ENCODE assay signal across 8 mouse cellular contexts in the genomic region with DNA sequence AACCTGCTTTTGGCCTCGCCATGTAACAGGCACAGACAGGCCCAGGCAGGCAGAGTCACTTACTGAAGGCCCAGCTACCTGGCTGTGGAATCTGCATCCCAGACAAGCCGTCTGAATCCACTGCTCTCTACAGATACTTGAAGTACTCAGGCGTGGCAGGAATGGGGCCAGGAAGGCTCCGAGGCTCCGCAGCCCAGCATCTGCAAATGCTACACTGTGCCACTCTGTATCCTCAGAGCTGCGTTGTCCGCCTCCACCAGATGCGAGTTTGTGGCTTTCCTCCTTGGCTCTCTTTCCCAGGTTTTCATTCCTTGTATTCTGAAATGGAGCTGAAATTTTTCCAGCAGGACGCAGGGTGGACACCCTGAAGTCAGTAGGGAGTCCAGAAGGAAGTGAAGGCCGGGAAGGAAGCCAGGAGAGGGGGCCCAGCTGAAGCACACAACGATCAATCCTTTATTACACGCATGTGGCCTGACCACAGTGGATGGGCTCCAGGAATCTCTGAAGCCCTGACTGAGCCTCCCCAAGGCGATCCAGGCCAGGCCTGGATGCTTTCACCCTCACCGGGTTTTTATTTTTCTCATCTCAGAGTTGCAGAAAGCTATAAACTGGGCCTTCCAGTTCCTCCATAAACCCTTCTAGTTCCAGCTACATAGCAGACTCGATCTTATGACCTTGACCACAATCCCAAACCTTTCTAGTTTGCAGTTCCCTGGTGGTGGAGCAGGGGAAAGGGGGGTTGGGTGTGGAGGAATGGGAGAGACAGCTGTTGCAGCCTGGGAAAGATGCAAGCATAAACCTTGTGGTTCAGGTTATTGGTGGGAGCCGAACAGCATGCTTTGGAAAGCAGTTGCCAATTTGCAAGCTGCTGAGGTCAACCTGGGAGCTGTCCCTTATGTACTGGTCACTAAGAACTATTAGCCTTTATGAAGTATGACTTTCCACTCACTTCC. TPM values are rescaled to one million over a fixed set of nuclear protein-coding genes. Genes with fewer than 3 reads are reported as not detected.
DNase-seq lines count a peak whose midpoint lies in the region; ATAC-seq lines count a peak whose summit lies in the region.
"Had no signal": no experiment of that assay in that cellular context is flagged by ENCODE, and none has a peak within 500 bp of the region (broad histone marks: within the 10 kb centered on the region; RNA-seq: fewer than 3 reads in every experiment).

No protein-coding gene starts in this region.

- peak overlapping the region; percentile 92 for H3K27ac ChIP-seq in embryonic facial prominence, embryonic 13.5 days
- 0 out of 2 replicates have a peak overlapping the region, but pooled peaks have one; percentile 15 for H3K27ac ChIP-seq in heart, embryonic 11.5 days (ENCODE audit: low read depth, low read length)
- H3K27ac ChIP-seq: macrophage had no signal

- WGBS in embryonic facial prominence, embryonic 13.5 days: 23% methylated on average over 16 of the region's 16 CpGs
- WGBS in heart, embryonic 11.5 days (ENCODE audit: insufficient replicate concordance): 65% methylated on average over 16 of the region's 16 CpGs

- peaks cover 67% of the 10 kb centered on the region for H3K4me1 ChIP-seq in embryonic facial prominence, embryonic 13.5 days
- H3K4me1 ChIP-seq in heart, embryonic 11.5 days (ENCODE audit: control insufficient read depth, insufficient read depth, low read length): peaks cover 21% of the 10 kb centered on the region

- H3K9me3 ChIP-seq in embryonic facial prominence, embryonic 13.5 days: no peaks in the 10 kb centered on the region
- no peaks in the 10 kb centered on the region for H3K9me3 ChIP-seq in heart, embryonic 11.5 days (replicated peaks; ENCODE audit: control insufficient read depth, low read length)

- ATAC-seq in embryonic facial prominence, embryonic 13.5 days (ENCODE audit: insufficient number of reproducible peaks, insufficient read depth, low FRiP score, low TSS enrichment, low read depth): peak; percentile 65
- no peak for ATAC-seq in heart, embryonic 11.5 days (replicated peaks; ENCODE audit: insufficient number of reproducible peaks, low FRiP score, low TSS enrichment)
- no peak for ATAC-seq in monocyte, adult 5-6 weeks (replicated peaks; ENCODE audit: insufficient number of reproducible peaks, low FRiP score, low TSS enrichment, poor library complexity, severe bottlenecking)
- no peak for ATAC-seq in erythroid progenitor cell, adult 5-6 weeks (replicated peaks; ENCODE audit: low FRiP score, poor library complexity, severe bottlenecking)

- H3K9ac ChIP-seq in embryonic facial prominence, embryonic 13.5 days: no peak overlapping the region
- no peak overlapping the region for H3K9ac ChIP-seq in heart, embryonic 11.5 days (ENCODE audit: low read depth, low read length)

- DNase-seq in 3T3-L1 (ENCODE audit: low read depth, low spot score): peak; percentile 99
- DNase-seq in kidney, postnatal 14 days: peak; percentile 76
- DNase-seq in B cell, adult 2 months: no peak

- no peaks in the 10 kb centered on the region for H3K36me3 ChIP-seq in embryonic facial prominence, embryonic 13.5 days
- H3K36me3 ChIP-seq in heart, embryonic 11.5 days (ENCODE audit: control insufficient read depth, insufficient read depth, low read length): no peaks in the 10 kb centered on the region

- H3K27me3 ChIP-seq in embryonic facial prominence, embryonic 13.5 days: no peaks in the 10 kb centered on the region
- H3K27me3 ChIP-seq in heart, embryonic 11.5 days (ENCODE audit: control insufficient read depth, insufficient read depth, low read length): no peaks in the 10 kb centered on the region

- peak overlapping the region; percentile 37 for H3K4me2 ChIP-seq in embryonic facial prominence, embryonic 13.5 days
- no peak overlapping the region for H3K4me2 ChIP-seq in heart, embryonic 11.5 days

- H3K4me3 ChIP-seq in embryonic facial prominence, embryonic 13.5 days: no peak overlapping the region
- H3K4me3 ChIP-seq in heart, embryonic 11.5 days (ENCODE audit: low read depth, low read length): no peak overlapping the region

RNA-seq across cellular contexts. Expression of gene Hhat, which starts 27.5 kb away (rescaled TPM):
- 9.0 and 9.8 TPM in 2 replicates for polyA plus RNA-seq in embryonic facial prominence, embryonic 13.5 days (2015; fragmentation: Nextera tagmentation; extraction: Ambion mirVana)
- 7.2 and 9.5 TPM in 2 replicates for polyA plus RNA-seq in heart, embryonic 11.5 days (2014; fragmentation: Nextera tagmentation; extraction: Ambion mirVana)
- 0.85 to 3.6 TPM (median 1.7 TPM) in 3 replicates for total RNA-seq in monocyte, adult 5-6 weeks (2017)
- not detected in 2 replicates for total RNA-seq in erythroid progenitor cell, adult 5-6 weeks (2015; ENCODE audit: low replicate concordance)
- total RNA-seq in erythroid progenitor cell, adult 5-6 weeks (2017; ENCODE audit: low replicate concordance): 0.51 TPM in 1 of 2 replicates, not detected in the other

RNA-seq across cellular contexts. Expression of gene Sertad4, which starts 57.1 kb away (rescaled TPM):
- 70.8 and 71.4 TPM in 2 replicates for polyA plus RNA-seq in embryonic facial prominence, embryonic 13.5 days (2015; fragmentation: Nextera tagmentation; extraction: Ambion mirVana)
- polyA plus RNA-seq in heart, embryonic 11.5 days (2014; fragmentation: Nextera tagmentation; extraction: Ambion mirVana): 8.9 and 10.2 TPM in 2 replicates
- total RNA-seq in monocyte, adult 5-6 weeks (2017): not detected in 3 replicates
- total RNA-seq in erythroid progenitor cell, adult 5-6 weeks (2015; ENCODE audit: low replicate concordance): not detected in 2 replicates
- total RNA-seq in erythroid progenitor cell, adult 5-6 weeks (2017; ENCODE audit: low replicate concordance): 0.39 TPM in 1 of 2 replicates, not detected in the other
- polyA plus RNA-seq: macrophage had no signal

Comparison
In these comparisons a context has a peak if more than half of its experiments do, and no peak if none do; other contexts are left out.
1. DNase-seq: peak in 3T3-L1 (single experiment) and kidney, postnatal 14 days (single experiment); none in B cell, adult 2 months (0 of 2).